Mouse (Mus musculus): ENCODE data around the gene Plp2.

DNA sequence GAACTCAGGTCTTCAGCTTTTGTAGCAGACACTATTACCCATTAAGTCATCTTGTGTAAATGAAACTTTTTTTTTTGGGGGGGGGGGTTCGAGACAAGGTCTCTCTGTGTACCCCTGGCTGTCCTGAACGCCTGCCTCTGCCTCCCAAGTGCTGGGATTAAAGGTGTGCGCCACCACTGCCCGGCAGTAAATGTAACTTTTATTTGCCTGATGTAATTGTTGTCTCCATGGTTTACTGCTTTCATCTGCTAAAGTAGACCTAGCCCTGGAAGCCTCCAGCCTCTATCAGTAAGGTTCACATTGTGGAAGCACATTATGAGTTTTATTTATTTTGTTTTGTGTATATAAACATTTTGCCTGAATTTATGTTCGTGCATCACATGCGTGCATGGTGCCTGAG is 25.3 kb upstream of the Plp2 start:
- TF ChIP-seq CTCF (IDR thresholded peaks at IDR 0.05; ENCODE audit: low read depth, low read length): no peak
- no peak for TF ChIP-seq POLR2A (IDR thresholded peaks at IDR 0.05; ENCODE audit: insufficient read depth, low read length)

Measured in ES-Bruce4 (cell line).